Mouse (Mus musculus) gonadal fat pad, adult 2 months (tissue): ENCODE data around the gene Ceacam20. TPM values are rescaled to one million over a fixed set of nuclear protein-coding genes. Genes with fewer than 3 reads are reported as not detected.
"Not testable (repeated sequence)": the region's sequence is repeated elsewhere in the genome, so short reads cannot be mapped to it uniquely, and the experiment has no call there.

Experiments
- DNase-seq: peaks from one replicate; pipeline ENCODE4 v3.0.0-alpha.2; 2012; ENCODE audit warnings: low read depth
- polyA plus RNA-seq: library from polyadenylated mRNA; depleted of rRNA; stranded (reverse); fragments of >200 nt; gene quantifications from 2 replicates; pipeline ENCODE4 v1.2.3, GENCODE M21; 2012; rRNA removed

Gene Ceacam20
- polyA plus RNA-seq, 1 experiment, result 0.09 TPM

DNA sequence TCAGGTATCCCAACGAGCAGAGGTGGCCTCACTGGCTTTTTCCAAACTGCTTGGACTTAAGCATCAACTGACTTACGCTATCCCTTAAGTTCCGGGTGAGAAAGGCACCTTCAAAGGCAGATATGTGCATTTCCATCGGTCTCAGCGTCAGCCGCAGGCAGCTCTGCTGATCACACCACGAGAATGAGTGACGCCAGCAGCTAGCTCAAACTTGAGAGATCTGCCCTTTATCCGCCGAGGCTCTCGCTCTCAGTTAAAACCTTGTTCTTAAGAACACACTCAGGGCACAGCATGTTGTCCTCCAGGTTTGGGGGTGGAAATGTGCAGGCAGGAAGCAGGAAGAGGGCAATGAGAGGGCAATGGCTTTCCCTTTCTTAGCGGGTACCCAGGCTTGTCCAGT is 16.3 kb upstream of the Ceacam20 start:
- no peak for DNase-seq

DNA sequence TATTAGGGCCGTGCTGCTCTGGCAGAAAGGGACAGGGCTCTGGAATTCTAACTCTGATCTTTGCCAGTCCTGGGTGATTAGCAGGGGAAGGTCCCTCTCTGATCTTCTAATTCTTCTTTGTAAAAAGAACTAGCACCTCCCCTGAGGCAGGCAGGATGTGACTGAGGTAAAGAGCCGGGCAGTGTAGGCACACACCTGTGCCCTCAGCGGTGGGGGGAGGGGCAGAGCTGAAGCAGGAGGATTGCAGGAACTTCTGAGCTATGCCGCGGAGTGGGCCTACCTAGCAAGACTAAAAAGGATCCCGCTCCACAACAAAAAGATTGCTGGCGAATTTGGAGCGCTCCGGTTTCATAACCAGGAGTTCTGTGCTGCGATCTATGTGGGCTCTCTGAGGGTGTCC is 15.2 kb upstream of the Ceacam20 start:
- no peak for DNase-seq

DNA sequence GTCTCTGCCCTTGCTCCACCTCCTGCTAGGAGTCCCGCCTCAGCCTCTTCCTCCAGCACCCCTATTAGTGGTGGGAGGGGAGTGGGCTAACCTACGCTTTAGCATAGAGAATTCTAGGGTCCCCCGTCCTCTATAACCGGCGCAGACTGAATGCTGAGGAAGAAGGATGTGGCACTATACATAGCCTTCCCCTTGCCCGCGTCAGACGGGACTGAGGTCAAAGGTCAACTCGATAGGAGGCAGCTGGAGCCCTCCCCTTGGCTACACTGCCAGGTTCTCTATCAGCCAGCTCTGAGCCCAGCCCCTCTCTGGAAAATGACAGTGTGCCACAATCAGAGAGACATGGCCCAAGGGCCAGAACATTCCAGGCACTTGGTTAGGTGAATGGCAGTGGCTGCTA is 14.6 kb upstream of the Ceacam20 start, which contains the start of gene Igsf23:
Gene Igsf23, minus strand, starts transcription at position 168 of the 400 bp plus-strand sequence.
- no peak for DNase-seq

DNA sequence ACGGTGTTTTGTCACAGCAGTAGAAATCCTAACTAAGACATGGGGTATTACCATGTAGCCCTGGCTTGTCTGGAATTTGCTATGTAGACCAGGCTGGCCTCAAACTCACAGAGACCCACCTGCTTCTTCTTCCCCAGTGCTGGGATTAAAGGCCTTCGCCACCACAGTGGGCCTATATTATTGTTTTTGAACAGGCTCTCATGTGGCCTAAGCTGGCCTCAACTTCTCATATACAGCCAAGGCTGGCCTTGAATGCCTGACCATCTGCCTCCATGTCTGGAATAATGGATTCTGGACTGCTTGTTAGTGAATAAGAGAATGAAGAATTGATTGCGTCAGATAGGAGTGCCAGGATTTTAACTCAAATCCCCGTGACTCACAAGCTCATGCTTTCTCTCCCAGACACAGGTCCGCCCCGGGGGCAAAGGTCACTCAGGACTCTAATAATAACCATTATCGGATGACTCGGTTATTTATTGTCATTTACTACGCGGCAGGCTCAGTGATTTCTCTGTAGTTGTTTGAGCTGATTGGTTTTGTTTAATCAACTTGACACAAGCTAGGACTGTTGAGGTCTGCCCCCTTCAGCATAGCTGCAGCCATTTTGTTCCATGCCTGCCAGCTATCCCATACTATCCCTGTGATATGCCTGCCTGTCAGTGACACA is 12.8 kb upstream of the Ceacam20 start:
- DNase-seq, result no peak

DNA sequence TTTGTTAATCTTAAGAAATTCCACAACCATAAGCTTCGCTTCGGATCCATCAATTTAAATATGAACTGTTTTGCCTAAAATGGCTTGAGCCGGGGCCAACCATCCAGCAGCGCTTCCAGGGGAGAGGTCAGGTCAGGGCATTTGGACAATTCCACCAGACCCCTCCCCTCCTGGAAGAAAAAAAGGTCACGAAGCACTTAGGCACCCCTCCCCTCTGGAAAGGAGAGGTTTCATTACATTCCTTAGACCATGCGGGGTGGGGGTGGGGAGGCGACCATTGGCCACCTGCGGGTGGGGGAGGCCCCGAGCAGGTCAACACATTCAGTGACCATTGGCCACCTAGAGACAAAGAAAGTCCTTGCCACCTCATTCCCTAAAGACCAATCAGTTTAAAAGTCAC is 12.2 kb upstream of the Ceacam20 start:
- DNase-seq, result no peak

DNA sequence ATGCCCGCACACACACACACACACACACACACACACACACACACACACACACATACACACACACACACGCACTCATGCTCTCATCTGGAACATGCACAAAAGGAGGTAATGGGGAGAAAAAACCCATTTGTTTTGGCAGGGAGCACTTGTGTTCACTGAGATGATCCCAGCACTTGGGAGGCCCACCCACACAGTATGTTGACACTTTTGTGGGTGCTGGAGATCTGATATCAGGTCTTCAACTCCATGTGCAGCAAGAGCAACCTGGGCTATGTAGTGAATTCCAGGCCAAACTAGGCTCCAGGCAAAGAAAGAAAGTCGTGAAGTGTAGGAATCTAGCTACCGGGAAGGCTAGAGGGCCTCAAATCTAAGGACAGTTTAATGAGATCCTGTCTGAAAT is 9.4 kb upstream of the Ceacam20 start:
- DNase-seq, result peak; percentile 46

DNA sequence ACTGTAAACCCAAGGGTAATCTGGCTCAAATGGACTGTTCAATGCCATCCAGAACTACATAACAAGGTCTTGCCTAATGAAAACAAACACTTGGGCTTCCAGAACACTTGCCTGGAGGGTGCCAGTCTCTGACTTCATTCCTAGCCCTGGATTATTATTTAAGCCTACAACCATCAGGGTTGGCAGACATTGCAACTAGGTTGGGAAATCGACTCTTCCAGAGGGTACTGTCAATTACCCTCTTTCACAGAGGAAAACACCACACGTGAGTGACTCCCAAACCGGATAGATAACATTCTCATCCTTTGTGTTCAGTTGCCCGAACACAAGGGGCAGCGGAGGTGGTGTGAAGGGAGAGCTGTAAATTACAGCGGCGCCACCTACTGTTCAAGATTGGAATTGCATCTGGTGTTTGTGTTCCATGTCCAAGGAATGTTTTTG is 8.9 kb upstream of the Ceacam20 start:
- DNase-seq, result peak; percentile 92

DNA sequence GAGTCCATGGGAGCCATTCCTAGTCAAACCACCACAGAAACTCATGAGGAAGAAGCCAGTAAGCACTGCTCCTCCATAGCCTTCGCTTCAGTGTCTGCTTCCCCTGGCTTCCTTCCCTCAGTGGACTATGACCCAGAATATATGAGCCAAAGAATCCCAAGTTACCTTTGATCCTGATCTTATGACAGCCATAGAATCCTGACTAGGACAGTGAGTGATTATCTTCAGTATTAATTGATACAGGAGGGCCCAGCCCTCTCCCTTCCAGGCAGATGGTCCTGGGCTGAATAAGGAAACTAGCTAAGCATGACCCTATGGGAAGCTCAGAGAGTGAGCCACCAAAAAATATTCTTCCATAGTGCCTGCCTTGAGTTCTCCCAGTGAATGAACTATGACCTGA is 2.8 kb upstream of the Ceacam20 start:
- DNase-seq, result no peak

DNA sequence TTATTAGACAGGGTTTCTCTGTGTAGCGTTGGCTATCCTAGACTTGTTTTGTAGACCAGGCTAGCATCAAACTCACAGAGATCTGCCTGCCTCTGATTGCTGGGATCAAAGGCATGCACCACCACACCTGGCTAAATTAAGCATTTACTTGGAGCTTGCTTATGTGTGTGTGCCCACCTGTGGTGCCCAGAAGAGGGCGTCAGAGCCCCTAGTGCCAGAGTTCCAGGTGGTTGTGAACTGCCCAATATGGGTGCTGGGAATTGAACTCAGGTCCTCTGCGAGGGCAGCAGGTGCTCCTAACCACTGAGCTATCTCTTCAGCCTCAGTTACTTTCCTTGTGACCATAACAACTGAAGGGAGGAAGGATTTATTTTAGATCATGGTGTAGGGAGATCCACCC is 3.9 kb downstream of the Ceacam20 start:
- DNase-seq, result no peak

DNA sequence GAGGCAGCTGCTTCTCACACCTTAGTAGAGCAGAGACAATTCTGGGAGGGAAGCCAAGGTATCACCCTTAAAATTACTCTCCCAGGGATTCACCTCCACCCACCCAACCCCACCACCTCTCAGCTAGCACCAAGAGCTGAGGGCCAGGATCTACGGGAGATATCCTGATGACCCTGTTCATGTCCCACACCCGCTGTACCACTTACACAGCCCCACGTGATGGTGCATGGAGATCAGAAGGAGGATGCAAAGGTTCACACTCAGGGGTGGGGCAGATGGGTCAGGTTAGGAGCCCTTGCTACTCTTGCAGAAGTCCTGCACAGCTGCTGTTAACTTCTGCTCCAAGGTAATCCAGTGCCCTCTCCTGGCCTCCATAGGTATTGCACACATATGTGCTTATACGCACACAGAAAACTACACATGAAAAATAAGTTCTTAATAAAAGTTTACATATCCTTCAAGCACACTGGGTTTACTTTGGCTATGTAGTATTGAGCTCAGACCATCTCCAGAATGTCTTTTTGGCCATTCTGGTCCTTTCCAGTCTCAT is 4.4 kb downstream of the Ceacam20 start:
- no peak for DNase-seq

DNA sequence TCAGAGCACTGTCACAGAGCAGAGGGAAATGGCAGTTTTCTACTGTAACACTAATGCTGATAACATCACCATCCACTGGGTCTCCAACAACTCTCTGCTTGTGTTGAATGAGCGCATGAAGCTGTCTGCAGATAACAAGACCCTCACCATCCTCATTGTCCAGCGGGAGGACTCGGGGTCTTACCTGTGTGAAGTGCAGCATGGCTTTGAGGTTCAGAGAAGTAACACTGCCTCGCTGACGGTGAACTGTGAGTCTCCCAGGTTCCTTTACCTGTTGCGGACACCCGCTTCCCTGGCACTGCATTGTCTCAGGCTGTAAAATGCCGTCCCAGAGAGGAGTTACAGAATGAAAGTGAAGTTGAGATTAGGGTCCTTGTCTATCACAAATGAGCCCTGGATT is 5.0 kb downstream of the Ceacam20 start:
- DNase-seq, result no peak

DNA sequence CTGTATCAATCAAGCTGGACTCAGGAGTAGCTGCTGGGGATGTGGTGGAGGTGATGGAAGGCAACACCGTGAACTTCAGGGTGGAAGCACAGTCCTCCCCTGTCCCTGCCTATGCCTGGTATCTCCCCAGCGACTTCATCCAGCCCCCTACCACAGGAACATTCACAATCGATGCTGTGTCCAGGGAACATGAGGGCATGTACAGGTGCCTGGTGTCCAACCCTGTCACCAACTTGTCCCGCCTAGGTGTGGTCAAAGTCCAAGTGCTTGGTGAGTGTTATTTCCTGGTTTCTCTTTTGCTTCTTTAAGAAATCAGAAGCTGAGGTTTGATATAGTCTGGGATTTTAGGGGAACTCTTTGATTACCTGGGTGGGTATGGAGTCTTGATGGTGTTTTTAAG is 6.3 kb downstream of the Ceacam20 start:
- DNase-seq, result no peak

DNA sequence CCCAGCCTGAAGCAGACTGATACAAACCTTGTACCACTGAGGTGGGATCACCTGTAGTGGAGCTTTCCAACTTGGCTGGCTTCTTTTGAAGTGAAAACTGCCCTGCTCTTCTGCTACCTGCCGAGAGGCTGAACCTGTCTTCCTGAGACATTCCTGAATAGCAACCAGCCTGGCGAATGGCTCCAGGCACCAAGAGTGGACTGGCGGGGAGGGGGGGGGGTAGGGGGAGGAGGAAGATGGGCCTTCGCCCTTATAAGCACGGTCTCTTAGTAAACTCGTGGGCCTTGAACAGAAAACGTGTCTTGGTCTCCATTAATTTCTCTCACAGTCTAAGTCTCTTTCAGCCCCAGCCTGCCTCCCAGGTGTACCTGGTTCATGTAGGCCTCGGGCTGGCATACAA is 26.0 kb downstream of the Ceacam20 start, which contains the start of gene Nlrp9b:
Gene Nlrp9b, plus strand, starts transcription at position 301 of the 400 bp plus-strand sequence.
- DNase-seq, result not testable (repeated sequence)

DNA sequence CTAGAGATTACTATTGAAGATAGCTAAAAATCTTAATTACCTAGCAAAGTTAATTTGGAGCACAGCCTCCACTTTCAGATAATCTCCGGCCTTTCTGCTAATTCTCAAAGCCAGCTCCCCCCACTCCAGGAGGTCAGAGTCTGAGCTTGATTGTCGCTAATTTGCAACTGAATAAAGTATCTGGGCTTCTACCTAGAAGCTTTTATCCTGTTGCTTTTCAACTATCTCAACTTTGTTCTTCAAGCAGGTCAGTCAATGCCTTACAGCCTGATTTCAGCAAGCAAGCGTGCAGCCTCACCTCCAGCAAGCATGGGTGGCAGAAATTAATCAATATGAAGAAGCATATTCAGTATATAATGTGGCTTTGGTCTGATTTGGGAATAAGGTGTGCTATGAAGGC is 31.5 kb downstream of the Ceacam20 start:
- DNase-seq, result not testable (repeated sequence)

DNA sequence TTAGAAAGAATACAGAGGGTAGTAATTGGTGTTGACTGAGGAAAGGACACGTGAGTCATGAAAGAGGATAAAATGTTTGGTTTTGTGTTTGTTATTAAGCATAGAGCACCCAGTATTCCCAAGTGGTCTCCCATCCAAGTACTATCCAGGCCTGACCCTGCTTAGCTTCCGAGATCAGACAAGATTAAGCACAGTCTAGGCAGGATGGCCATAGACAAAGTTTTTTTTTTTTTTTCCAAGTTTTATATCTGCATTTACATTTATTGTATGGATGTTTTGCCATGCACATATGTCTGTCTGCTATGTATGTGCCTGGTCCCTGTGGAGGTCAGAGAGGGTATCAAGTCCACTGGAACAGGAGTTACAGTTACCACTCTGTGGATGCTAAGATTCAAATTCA is 44.8 kb downstream of the Ceacam20 start:
- DNase-seq, result no peak

Other genes with a start within 250 kb of the Ceacam20 start
- 71.5 and 78.9 TPM in 2 replicates for gene Tomm40, start 250.0 kb upstream of the Ceacam20 start, polyA plus RNA-seq
- gene Nectin2, start 214.9 kb upstream of the Ceacam20 start, polyA plus RNA-seq, result 47.6 and 48.5 TPM in 2 replicates
- 133 and 134 TPM in 2 replicates for gene Bcam, start 194.4 kb upstream of the Ceacam20 start, polyA plus RNA-seq
- gene Cblc, start 168.6 kb upstream of the Ceacam20 start, polyA plus RNA-seq, result 21.4 and 22.9 TPM in 2 replicates
- gene Bcl3, start 142.6 kb upstream of the Ceacam20 start, polyA plus RNA-seq, result 10.5 and 11.8 TPM in 2 replicates
- gene Gm19345, start 113.4 kb upstream of the Ceacam20 start, polyA plus RNA-seq, result 0.11 TPM in 1 of 2 replicates, not detected in the other
- 0.22 and 0.57 TPM in 2 replicates for gene Ceacam16, start 104.1 kb upstream of the Ceacam20 start, polyA plus RNA-seq
- 0.16 and 1.8 TPM in 2 replicates for gene Ceacam19, start 77.4 kb upstream of the Ceacam20 start, polyA plus RNA-seq
- gene Pvr, start 44.3 kb upstream of the Ceacam20 start, polyA plus RNA-seq, result 17.0 and 21.0 TPM in 2 replicates
- 0.20 and 0.37 TPM in 2 replicates for gene Igsf23, start 14.7 kb upstream of the Ceacam20 start, polyA plus RNA-seq
- gene Nlrp9b, start 26.1 kb downstream of the Ceacam20 start, polyA plus RNA-seq, result 1.6 and 2.2 TPM in 2 replicates
- gene Vmn1r91, start 134.3 kb downstream of the Ceacam20 start, polyA plus RNA-seq, result 0.08 TPM in 1 of 2 replicates, not detected in the other
- gene Gm16442, start 157.2 kb downstream of the Ceacam20 start, polyA plus RNA-seq, result not detected in 2 replicates
- gene Vmn1r93, start 173.7 kb downstream of the Ceacam20 start, polyA plus RNA-seq, result not detected in 2 replicates
- gene Vmn1r94, start 203.0 kb downstream of the Ceacam20 start, polyA plus RNA-seq, result not detected in 2 replicates
- not detected in 2 replicates for gene Vmn1r95, start 228.3 kb downstream of the Ceacam20 start, polyA plus RNA-seq
- gene Gm6164, start 240.2 kb downstream of the Ceacam20 start, polyA plus RNA-seq, result not detected in 2 replicates